Mouse (Mus musculus) right cerebral cortex, postnatal 14 days (tissue): ENCODE results near the gene R3hdm4.
A peak's percentile ranks its signal among the peaks of the same experiment; 100 is the strongest.

Source experiments
- DNase-seq: peaks from one replicate; pipeline ENCODE4 v3.0.0; 2022

The R3hdm4 gene

DNA sequence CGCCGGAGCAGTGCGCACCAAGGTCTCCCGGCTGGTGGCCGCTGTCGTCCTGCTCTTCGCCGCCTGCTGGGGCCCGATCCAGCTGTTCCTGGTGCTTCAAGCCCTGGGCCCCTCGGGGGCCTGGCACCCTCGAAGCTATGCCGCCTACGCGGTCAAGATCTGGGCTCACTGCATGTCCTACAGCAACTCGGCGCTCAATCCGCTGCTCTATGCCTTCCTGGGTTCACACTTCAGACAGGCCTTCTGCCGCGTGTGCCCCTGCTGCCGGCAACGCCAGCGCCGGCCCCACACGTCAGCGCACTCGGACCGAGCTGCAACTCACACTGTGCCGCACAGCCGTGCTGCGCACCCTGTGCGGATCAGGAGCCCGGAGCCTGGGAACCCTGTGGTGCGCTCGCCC lies 564 bp upstream of the R3hdm4 start:
- no peak for DNase-seq

- peak; percentile 4 for DNase-seq
Observed at GRCm38 (mm10) chr10:79920056-79920890, 735 bp downstream of the R3hdm4 start.

DNA sequence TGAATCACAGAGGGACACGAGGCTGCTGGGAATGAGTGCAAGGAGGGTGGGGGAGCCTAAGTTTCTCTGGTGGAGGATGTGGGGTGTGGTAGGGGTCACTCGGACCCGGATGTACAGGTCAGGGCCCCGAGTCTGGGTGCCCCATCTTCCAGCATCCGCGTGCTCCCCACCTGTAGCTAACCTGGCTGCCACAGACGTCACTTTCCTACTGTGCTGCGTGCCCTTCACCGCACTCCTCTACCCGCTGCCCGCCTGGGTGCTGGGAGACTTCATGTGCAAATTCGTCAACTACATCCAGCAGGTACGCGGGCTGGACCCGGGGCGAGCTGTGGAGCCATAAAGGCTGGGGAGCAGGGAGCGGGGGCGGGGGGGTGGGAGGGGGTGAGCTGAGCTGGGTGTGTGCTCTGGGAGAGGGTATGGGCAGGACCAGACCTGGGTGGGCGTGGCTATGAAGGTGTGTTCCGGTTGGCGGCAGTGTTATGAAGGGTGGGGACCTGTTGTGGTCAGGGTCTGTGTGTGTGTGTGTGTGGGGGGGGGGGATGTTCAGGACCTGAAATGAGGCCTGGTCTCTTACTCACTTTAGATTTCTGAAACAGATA lies 1.7 kb downstream of the R3hdm4 start:
- peak; percentile 5 for DNase-seq

GRCm38 (mm10) chr10:79918231-79919078 lies 2.6 kb downstream of the R3hdm4 start:
- DNase-seq: no peak

- no peak for DNase-seq
Observed at GRCm38 (mm10) chr10:79917532-79918100, 3.4 kb downstream of the R3hdm4 start.

DNA sequence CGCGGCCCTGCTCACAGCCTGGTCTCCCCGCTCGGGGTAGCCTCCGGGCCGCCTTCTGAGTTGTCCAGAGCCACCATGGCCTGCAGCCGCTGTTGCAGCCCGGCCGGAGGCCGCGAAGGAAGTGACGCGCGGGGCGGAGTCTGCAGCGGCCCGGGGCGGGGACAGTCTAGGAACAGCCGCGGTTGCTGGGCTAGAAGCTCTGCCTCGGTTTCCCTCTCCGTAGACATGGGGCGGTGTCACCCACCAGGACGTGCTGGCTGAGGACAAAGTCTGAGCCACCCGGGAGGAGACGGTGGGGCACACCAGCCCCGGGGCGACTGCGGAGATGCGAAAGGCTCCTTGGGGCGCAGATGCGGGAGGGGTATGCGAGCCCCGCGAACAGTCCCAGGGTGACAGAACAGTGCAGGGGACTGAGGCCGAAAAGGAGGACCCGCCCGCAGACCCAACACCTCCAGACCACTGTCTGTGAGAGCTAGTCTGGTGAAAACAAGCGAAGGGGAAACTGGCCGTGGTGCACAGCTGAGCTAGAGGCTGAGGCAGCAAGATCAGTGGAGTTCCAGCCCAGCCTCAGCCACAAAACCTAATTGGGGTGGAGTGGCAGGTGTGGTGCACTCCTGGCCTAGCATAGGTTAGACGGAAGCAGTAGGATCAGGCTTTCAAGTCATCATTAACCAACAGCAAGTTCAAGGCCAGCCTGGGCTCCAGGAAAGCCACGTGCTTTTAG lies 4.0 kb downstream of the R3hdm4 start, which contains the start of gene Kiss1r:
Gene Kiss1r (plus strand): TSS at position 164 of the 724 bp plus-strand sequence.
- peak; percentile 85 for DNase-seq

DNA sequence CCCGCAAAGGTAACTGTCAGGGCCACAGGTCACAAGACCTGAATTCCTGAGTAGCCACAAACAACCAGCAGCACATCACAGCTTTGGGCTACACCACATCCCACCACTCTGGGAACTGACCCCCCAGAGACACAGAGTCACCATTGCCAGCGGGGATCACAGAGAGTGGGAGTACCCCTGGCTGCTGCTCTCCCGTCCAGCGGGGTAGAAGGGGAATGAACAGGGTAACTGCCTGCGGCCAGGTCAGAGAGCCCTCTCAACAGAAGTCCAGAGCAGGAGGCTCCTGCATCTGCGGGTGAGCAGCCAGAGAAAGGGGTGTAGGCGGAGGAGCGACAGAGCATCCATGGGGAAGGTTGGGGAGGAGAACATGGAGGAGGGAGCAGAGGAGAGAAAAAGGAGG lies 4.9 kb downstream of the R3hdm4 start:
- DNase-seq: no peak

DNA sequence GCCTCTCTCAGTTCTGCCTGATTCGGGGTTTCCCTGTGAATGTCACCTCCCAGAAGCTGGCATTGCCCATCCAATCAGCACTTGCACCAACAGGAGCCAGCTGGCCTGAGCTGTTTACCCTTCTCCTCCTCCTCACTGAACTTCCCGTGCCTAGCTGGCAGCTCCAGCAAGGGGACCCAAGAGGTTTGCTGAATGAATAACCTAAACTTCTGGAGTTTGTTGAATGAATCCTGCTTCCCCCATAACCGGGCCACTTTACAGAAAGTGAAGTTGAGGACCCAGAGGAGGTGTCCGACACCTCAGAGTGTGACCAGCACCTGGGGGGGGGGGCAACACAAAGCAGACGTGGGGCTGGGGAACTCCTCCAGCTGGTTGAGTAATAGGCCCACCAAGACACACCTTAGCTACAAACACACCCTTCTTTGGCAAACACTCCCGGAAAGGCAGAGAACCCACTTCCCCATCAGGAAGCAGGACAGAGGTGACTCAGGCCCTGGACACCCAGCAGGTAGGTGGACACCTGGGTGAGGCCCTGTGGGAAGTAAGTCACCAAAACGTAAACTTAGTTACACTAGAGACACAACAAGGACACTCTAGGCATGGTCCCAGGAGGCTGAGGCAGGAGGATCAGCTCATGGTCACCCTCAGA lies 5.9 kb downstream of the R3hdm4 start:
- DNase-seq: no peak

GRCm38 (mm10) chr10:79914131-79914947 lies 6.7 kb downstream of the R3hdm4 start:
- DNase-seq: no peak

GRCm38 (mm10) chr10:79912412-79912811 lies 8.6 kb downstream of the R3hdm4 start:
- no peak for DNase-seq

- DNase-seq: no peak
Observed at GRCm38 (mm10) chr10:79910556-79910955, 10.5 kb downstream of the R3hdm4 start, which contains the start of gene Gm26602. Gm26602 (plus strand) TSS chr10:79910856.

DNA sequence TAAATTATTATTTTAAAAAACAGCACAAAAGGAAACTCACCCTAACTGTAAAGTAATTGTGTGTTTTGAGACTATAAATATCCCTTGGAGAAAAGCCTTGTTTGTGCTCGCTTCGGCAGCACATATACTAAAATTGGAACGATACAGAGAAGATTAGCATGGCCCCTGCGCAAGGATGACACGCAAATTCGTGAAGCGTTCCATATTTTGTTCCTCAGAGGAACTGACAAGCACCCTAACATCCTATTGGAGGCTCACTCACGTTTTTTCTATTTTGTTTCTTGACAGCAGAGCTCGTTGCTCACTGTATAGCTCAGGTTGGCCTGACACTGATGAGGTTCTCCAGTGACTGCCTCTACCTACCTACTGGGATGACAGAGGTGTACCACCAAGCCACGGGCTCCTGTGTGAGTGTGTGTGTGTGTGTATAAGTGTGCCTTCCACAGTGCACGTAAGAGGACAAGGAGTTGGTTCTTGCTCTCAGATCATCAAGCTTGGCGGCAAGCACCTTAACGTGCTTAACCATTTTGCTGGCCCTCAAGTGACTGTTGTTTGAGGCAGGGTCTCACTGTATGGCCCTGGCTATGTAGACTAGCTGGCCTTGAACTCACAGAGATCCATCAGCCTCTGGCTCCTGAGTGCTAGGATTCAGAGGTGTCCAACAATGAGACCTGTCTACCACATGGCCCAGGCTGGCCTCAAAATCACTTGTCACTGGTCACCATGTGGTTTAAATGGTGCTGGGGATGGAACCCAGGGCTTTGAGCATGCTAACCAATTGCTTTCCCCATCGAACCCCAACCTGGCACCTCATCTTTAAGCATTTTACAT lies 11.7 kb downstream of the R3hdm4 start:
- DNase-seq: no peak

GRCm38 (mm10) chr10:79908167-79909091 lies 12.6 kb downstream of the R3hdm4 start, which contains the start of gene Med16:
Med16 (minus strand) TSS chr10:79908923.
- peak; percentile 90 for DNase-seq

DNA sequence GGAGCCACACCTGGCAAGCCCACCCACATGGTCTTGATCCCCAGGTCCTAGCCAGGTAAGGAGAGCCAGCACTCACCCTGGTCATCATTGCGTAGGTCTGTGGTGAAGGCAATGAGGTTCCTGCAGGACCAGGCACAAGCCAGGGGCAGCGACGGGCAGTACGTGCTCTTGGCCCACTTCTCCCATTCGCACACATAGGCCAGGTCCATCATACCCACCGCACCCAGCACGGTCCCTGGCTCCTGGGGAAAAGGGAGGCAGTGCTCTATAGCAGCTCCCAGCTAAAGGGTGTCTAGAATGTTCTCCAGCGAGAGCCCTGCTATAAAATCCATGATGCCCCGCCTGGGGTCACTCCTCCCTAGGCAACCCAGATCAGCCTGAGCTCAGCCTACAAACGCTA lies 13.6 kb downstream of the R3hdm4 start:
- DNase-seq: no peak

GRCm38 (mm10) chr10:79906712-79907111 lies 14.3 kb downstream of the R3hdm4 start:
- DNase-seq: no peak

DNA sequence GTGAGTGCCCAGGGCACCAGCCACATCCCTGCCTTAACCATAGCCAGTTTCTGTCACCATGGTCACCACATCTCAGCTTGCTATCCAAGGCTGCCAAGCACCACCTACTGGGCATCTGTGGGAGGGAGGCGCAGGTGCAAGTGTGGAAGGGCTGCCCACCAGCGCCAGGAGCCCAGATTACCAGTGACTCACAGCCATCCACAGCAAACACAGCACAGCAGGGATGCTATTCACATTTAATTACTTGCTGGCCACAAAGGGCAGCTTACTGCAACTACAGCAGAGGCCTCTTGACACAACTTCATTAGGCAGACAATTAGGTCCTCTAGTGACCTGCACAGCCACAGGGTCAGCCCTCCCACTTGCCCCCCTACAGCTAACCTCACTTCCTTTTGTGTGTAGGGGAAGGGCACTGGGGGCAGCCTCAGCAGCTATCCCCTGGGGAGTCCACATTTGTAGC lies 20.0 kb downstream of the R3hdm4 start:
- DNase-seq: peak; percentile 64

DNA sequence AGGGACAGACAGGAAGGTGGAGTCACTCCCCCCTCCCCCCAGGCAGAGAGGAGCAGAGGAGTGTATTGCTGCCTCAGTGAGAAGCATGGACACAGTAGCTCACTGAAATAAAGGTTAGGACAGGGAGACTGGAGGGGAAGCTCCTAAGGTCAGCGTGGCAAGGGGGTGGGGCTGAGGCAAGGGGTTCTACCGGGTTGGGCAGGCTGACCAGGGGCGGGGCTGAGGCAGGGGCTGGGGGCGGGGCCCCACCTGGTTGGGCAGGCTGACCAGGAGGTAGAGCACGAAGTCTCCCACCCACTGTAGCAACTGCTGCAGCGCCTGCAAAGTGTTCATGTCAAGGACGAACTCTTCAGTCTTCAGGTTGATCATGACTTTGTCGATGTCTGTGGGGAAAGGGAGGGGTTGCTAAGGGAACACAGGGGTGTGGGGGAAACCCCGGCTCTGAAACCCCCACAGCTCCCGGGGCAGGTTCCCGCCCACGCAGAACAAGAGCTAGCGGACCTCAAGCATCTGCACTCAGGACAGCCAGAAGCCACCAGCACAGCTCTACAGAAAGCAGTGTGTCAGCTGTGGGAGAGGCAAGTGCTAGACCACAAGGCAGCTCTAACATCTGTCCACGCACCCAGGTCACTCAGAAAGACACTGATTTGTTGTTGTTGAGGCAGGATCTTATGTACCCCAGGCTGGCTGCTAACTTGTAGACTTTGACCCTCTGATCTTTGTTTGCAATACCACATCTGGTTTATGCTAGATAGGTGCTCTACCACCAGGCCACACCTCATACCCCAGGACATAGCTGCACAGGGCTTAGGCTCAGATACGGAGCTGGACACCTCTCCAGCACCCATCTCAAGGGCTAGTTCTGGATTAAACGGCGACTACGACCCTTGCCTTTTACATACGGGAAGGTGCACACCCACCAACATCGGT lies 23.4 kb downstream of the R3hdm4 start:
- DNase-seq: no peak
